7 mouse cellular contexts compared by ENCODE assay signal in the genomic region with DNA sequence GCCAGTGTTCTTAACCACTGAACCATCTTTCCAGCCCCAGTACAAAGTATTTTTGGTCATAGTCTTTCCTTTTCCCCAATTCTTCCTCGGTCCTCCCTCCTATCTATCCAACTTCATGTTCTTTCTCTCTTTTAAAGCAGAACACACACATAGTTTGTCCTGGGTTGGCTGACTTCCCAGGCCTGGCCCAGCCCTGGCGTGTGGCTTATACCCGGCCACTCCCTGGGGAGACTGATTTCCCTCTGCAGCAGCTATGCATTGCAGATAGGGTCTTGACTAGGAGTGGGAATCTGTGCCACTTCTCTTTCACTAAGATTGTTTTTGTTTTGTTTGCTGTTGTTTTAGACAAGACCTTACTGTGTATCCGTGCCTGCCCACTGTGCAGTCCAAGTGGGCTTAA. TPM values are rescaled to one million over a fixed set of nuclear protein-coding genes. Genes with fewer than 3 reads are reported as not detected.
DNase-seq lines count a peak whose midpoint lies in the region; ATAC-seq and TF ChIP-seq lines count a peak whose summit lies in the region.

No protein-coding gene starts in this region.

- peaks cover 21% of the 10 kb centered on the region; the same call in 1 of the 2 replicates for H3K36me3 ChIP-seq in hindbrain, postnatal 0 days (ENCODE audit: insufficient read depth, low read length)
- peaks cover 69% of the 10 kb centered on the region for H3K36me3 ChIP-seq in hindbrain, embryonic 13.5 days
- H3K36me3 ChIP-seq in heart, postnatal 0 days (replicated peaks; ENCODE audit: control insufficient read depth, insufficient read depth, low read length) = peaks cover 45% of the 10 kb centered on the region
- peaks cover 7% of the 10 kb centered on the region; the same call in 1 of the 2 replicates for H3K36me3 ChIP-seq in stomach, postnatal 0 days (ENCODE audit: control insufficient read depth, insufficient read depth, low read length)

- H3K9me3 ChIP-seq in hindbrain, postnatal 0 days (ENCODE audit: low read length) = no peaks in the 10 kb centered on the region
- no peaks in the 10 kb centered on the region for H3K9me3 ChIP-seq in hindbrain, embryonic 13.5 days
- no peaks in the 10 kb centered on the region for H3K9me3 ChIP-seq in heart, postnatal 0 days (replicated peaks; ENCODE audit: control insufficient read depth, low read length)
- no peaks in the 10 kb centered on the region for H3K9me3 ChIP-seq in stomach, postnatal 0 days (ENCODE audit: control insufficient read depth, low read length)

- H3K4me3 ChIP-seq in hindbrain, postnatal 0 days (ENCODE audit: low read length) = no peak overlapping the region
- no peak overlapping the region for H3K4me3 ChIP-seq in hindbrain, embryonic 13.5 days
- H3K4me3 ChIP-seq in heart, postnatal 0 days (ENCODE audit: low read depth, low read length) = no peak overlapping the region
- no peak overlapping the region for H3K4me3 ChIP-seq in stomach, postnatal 0 days (ENCODE audit: low read depth, low read length)

- H3K4me2 ChIP-seq in hindbrain, postnatal 0 days (ENCODE audit: low read depth, low read length) = no peak overlapping the region
- no peak overlapping the region for H3K4me2 ChIP-seq in hindbrain, embryonic 13.5 days
- H3K4me2 ChIP-seq in heart, postnatal 0 days (ENCODE audit: low read depth, low read length) = no peak overlapping the region
- no peak overlapping the region for H3K4me2 ChIP-seq in stomach, postnatal 0 days (replicated peaks; ENCODE audit: low read depth)

- no peaks in the 10 kb centered on the region for H3K4me1 ChIP-seq in hindbrain, postnatal 0 days (ENCODE audit: insufficient read depth, low read length)
- peaks cover 16% of the 10 kb centered on the region for H3K4me1 ChIP-seq in hindbrain, embryonic 13.5 days (replicated peaks)
- H3K4me1 ChIP-seq in heart, postnatal 0 days (ENCODE audit: control insufficient read depth, insufficient read depth) = peaks cover 2% of the 10 kb centered on the region; the same call in 1 of the 2 replicates
- no peaks in the 10 kb centered on the region for H3K4me1 ChIP-seq in stomach, postnatal 0 days (replicated peaks; ENCODE audit: control insufficient read depth, insufficient read depth)

- H3K27ac ChIP-seq in hindbrain, postnatal 0 days = no peak overlapping the region
- no peak overlapping the region for H3K27ac ChIP-seq in hindbrain, embryonic 13.5 days
- H3K27ac ChIP-seq in heart, postnatal 0 days (ENCODE audit: low read depth) = peak overlapping the region; percentile 57; the same call in 1 of the 2 replicates
- no peak overlapping the region for H3K27ac ChIP-seq in stomach, postnatal 0 days (replicated peaks)

- H3K27me3 ChIP-seq in hindbrain, postnatal 0 days (ENCODE audit: insufficient read depth, low read length) = no peaks in the 10 kb centered on the region
- no peaks in the 10 kb centered on the region for H3K27me3 ChIP-seq in hindbrain, embryonic 13.5 days
- H3K27me3 ChIP-seq in heart, postnatal 0 days (ENCODE audit: control insufficient read depth, insufficient read depth, low read length) = no peaks in the 10 kb centered on the region
- no peaks in the 10 kb centered on the region for H3K27me3 ChIP-seq in stomach, postnatal 0 days (ENCODE audit: control insufficient read depth, insufficient read depth, low read length)

- no peak for TF ChIP-seq CTCF in hindbrain, postnatal 0 days (IDR thresholded peaks at IDR 0.05; ENCODE audit: low read depth)
- no peak for TF ChIP-seq CTCF in heart, postnatal 0 days (IDR thresholded peaks at IDR 0.05; ENCODE audit: low read depth)
- no peak for TF ChIP-seq CTCF in stomach, postnatal 0 days (IDR thresholded peaks at IDR 0.05; ENCODE audit: low read depth)

- peak; percentile 61 for DNase-seq in hindbrain, postnatal 0 days (ENCODE audit: low spot score)
- peak; percentile 35 for DNase-seq in ovary, postnatal 36 days (ENCODE audit: low spot score)
- no peak for DNase-seq in ovary, postnatal 14 days (ENCODE audit: low spot score)
- DNase-seq in heart, postnatal 0 days (ENCODE audit: low spot score) = peak; percentile 53
- peak; percentile 72 for DNase-seq in stomach, postnatal 0 days (ENCODE audit: low spot score)
- DNase-seq in thymus, postnatal 4 days = no peak

- no peak overlapping the region for H3K9ac ChIP-seq in hindbrain, postnatal 0 days (replicated peaks; ENCODE audit: low read length)
- no peak overlapping the region for H3K9ac ChIP-seq in hindbrain, embryonic 13.5 days
- H3K9ac ChIP-seq in heart, postnatal 0 days (replicated peaks; ENCODE audit: low read depth, low read length) = 0 out of 2 replicates have a peak overlapping the region, but pooled peaks have one; percentile 4
- H3K9ac ChIP-seq in stomach, postnatal 0 days (ENCODE audit: low read length) = no peak overlapping the region

- WGBS in hindbrain, postnatal 0 days = 50% methylated on average over 4 of the region's 4 CpGs
- 78% methylated on average over 4 of the region's 4 CpGs for WGBS in hindbrain, embryonic 13.5 days
- 15% methylated on average over 4 of the region's 4 CpGs for WGBS in heart, postnatal 0 days
- 34% methylated on average over 4 of the region's 4 CpGs for WGBS in stomach, postnatal 0 days

- no peak for ATAC-seq in hindbrain, postnatal 0 days
- ATAC-seq in hindbrain, embryonic 13.5 days (ENCODE audit: low FRiP score) = no peak
- peak; percentile 73 for ATAC-seq in heart, postnatal 0 days (ENCODE audit: insufficient read depth, low read depth)
- ATAC-seq in stomach, postnatal 0 days (ENCODE audit: low FRiP score, low TSS enrichment) = peak; percentile 61; the same call in 1 of the 2 replicates

- no peak for TF ChIP-seq EP300 in heart, postnatal 0 days (IDR thresholded peaks at IDR 0.05; ENCODE audit: low read depth)
- TF ChIP-seq EP300 in stomach, postnatal 0 days (optimal IDR thresholded peaks at IDR 0.05) = no peak

RNA-seq across cellular contexts. Expression of gene Spg7, which starts 8.4 kb away (rescaled TPM):
- total RNA-seq in hindbrain, postnatal 0 days (2014; rRNA removed) = 45.1 and 52.7 TPM in 2 replicates
- polyA plus RNA-seq in hindbrain, postnatal 0 days (2015; fragmentation: Nextera tagmentation; extraction: Ambion mirVana) = 49.7 and 51.6 TPM in 2 replicates
- 45.9 and 48.7 TPM in 2 replicates for polyA plus RNA-seq in hindbrain, embryonic 13.5 days (2015; fragmentation: Nextera tagmentation; extraction: Ambion mirVana)
- 72.8 and 83.1 TPM in 2 replicates for total RNA-seq in heart, postnatal 0 days (2014; rRNA removed; ENCODE audit: low replicate concordance)
- polyA plus RNA-seq in heart, postnatal 0 days (2015; fragmentation: Nextera tagmentation; extraction: Ambion mirVana) = 63.3 and 65.1 TPM in 2 replicates
- 29.6 and 32.0 TPM in 2 replicates for polyA plus RNA-seq in stomach, postnatal 0 days (2015; fragmentation: Nextera tagmentation; extraction: Ambion mirVana)

RNA-seq across cellular contexts. Expression of gene Ankrd11, which starts 29.1 kb away (rescaled TPM):
- total RNA-seq in hindbrain, postnatal 0 days (2014; rRNA removed) = 89.9 and 96.6 TPM in 2 replicates
- polyA plus RNA-seq in hindbrain, postnatal 0 days (2015; fragmentation: Nextera tagmentation; extraction: Ambion mirVana) = 74.4 and 75.9 TPM in 2 replicates
- 29.9 and 30.7 TPM in 2 replicates for polyA plus RNA-seq in hindbrain, embryonic 13.5 days (2015; fragmentation: Nextera tagmentation; extraction: Ambion mirVana)
- 51.2 and 65.8 TPM in 2 replicates for total RNA-seq in heart, postnatal 0 days (2014; rRNA removed; ENCODE audit: low replicate concordance)
- polyA plus RNA-seq in heart, postnatal 0 days (2015; fragmentation: Nextera tagmentation; extraction: Ambion mirVana) = 21.6 and 24.3 TPM in 2 replicates
- 35.0 and 35.8 TPM in 2 replicates for polyA plus RNA-seq in stomach, postnatal 0 days (2015; fragmentation: Nextera tagmentation; extraction: Ambion mirVana)

RNA-seq across cellular contexts. Expression of gene Rpl13, which starts 31.0 kb away (rescaled TPM):
- 2,723 and 2,758 TPM in 2 replicates for total RNA-seq in hindbrain, postnatal 0 days (2014; rRNA removed)
- 808 and 861 TPM in 2 replicates for polyA plus RNA-seq in hindbrain, postnatal 0 days (2015; fragmentation: Nextera tagmentation; extraction: Ambion mirVana)
- polyA plus RNA-seq in hindbrain, embryonic 13.5 days (2015; fragmentation: Nextera tagmentation; extraction: Ambion mirVana) = 766 and 789 TPM in 2 replicates
- 2,455 and 2,720 TPM in 2 replicates for total RNA-seq in heart, postnatal 0 days (2014; rRNA removed; ENCODE audit: low replicate concordance)
- 813 and 854 TPM in 2 replicates for polyA plus RNA-seq in heart, postnatal 0 days (2015; fragmentation: Nextera tagmentation; extraction: Ambion mirVana)
- polyA plus RNA-seq in stomach, postnatal 0 days (2015; fragmentation: Nextera tagmentation; extraction: Ambion mirVana) = 1,460 and 1,506 TPM in 2 replicates

RNA-seq across cellular contexts. Expression of gene Cpne7, which starts 46.0 kb away (rescaled TPM):
- total RNA-seq in hindbrain, postnatal 0 days (2014; rRNA removed) = 16.5 and 21.2 TPM in 2 replicates
- polyA plus RNA-seq in hindbrain, postnatal 0 days (2015; fragmentation: Nextera tagmentation; extraction: Ambion mirVana) = 11.9 and 13.4 TPM in 2 replicates
- polyA plus RNA-seq in hindbrain, embryonic 13.5 days (2015; fragmentation: Nextera tagmentation; extraction: Ambion mirVana) = 0.53 and 0.87 TPM in 2 replicates
- 0.42 and 9.0 TPM in 2 replicates for total RNA-seq in heart, postnatal 0 days (2014; rRNA removed; ENCODE audit: low replicate concordance)
- 0.15 and 0.16 TPM in 2 replicates for polyA plus RNA-seq in heart, postnatal 0 days (2015; fragmentation: Nextera tagmentation; extraction: Ambion mirVana)
- 1.4 TPM in 2 replicates for polyA plus RNA-seq in stomach, postnatal 0 days (2015; fragmentation: Nextera tagmentation; extraction: Ambion mirVana)

Comparison
In these comparisons a context has a peak if more than half of its experiments do, and no peak if none do; other contexts are left out.
1. DNase-seq: peak in hindbrain, postnatal 0 days (single experiment), ovary, postnatal 36 days (single experiment), heart, postnatal 0 days (single experiment) and stomach, postnatal 0 days (single experiment); none in ovary, postnatal 14 days (single experiment) and thymus, postnatal 4 days (single experiment).
2. ATAC-seq: peak in heart, postnatal 0 days (single experiment) and stomach, postnatal 0 days (single experiment); none in hindbrain, postnatal 0 days (single experiment) and hindbrain, embryonic 13.5 days (single experiment).